In the genomic region with DNA sequence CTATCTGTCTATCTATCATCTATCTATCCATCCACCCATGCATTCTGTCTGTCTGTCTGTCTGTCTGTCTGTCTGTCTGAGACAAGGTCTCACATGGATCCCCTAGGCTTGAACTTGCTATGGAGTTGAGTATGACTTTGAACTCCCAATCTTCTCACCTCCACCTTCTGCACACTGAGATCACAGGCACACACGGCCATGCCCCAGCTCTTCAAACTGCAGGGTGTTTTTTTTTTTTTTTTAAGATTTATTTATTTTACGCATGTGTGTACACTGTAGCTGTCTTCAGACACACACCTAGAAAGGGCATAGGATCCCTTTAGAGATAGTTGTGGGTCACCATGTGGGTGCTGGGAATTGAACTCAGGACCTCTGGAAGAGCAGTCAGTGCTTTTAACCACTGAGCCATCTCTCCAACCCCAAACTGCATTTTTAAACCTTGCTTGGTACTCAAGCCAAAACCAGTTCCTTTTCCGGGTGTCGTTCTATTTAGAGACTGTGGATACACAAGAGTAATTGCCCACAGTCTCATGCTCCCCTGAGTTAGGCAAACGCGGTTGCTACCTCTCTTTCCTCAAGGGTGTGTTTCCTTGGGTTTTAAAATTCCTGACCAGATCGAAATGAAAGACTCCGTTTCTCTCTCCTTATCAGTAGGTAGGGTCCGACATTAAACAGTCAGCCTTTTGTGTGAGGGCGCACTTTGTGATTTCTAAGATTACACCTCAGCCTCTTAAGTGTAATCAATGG, we compare ENCODE assay signal across 8 mouse cellular contexts. TPM values are rescaled to one million over a fixed set of nuclear protein-coding genes. Genes with fewer than 3 reads are reported as not detected.
DNase-seq lines count a peak whose midpoint lies in the region; ATAC-seq lines count a peak whose summit lies in the region.

No protein-coding gene starts in this region.

- peak overlapping the region; percentile 49; the same call in 1 of the 2 replicates for H3K9ac ChIP-seq in forebrain, embryonic 12.5 days
- no peak overlapping the region for H3K9ac ChIP-seq in neural tube, embryonic 12.5 days

- H3K4me2 ChIP-seq in forebrain, embryonic 12.5 days: peak overlapping the region; percentile 61
- H3K4me2 ChIP-seq in neural tube, embryonic 12.5 days (replicated peaks): peak overlapping the region; percentile 58

- H3K27ac ChIP-seq in forebrain, embryonic 12.5 days: no peak overlapping the region
- peak overlapping the region; percentile 74 for H3K27ac ChIP-seq in limb, embryonic 10.5 days
- H3K27ac ChIP-seq in neural tube, embryonic 12.5 days: no peak overlapping the region

- 36% methylated on average over 10 of the region's 10 CpGs for WGBS in forebrain, embryonic 12.5 days
- WGBS in limb, embryonic 10.5 days: 33% methylated on average over 10 of the region's 10 CpGs
- WGBS in neural tube, embryonic 12.5 days: 36% methylated on average over 10 of the region's 10 CpGs

- no peak for ATAC-seq in forebrain, embryonic 12.5 days (ENCODE audit: low FRiP score)
- no peak for ATAC-seq in neural tube, embryonic 12.5 days (ENCODE audit: low FRiP score, low read depth)

- DNase-seq in thymus, postnatal 0 days (ENCODE audit: low spot score): peak; percentile 69
- no peak for DNase-seq in thymus, adult 18-20 months
- DNase-seq in limb, embryonic 10.5 days (ENCODE audit: low spot score): no peak
- DNase-seq in ovary, adult 18-20 months (ENCODE audit: low spot score): no peak
- DNase-seq in c-Kit-positive CD71-positive TER-119-positive erythroid progenitor cells, embryonic 14.5 days (ENCODE audit: low spot score): no peak
- no peak for DNase-seq in cerebellum, postnatal 10 days

- no peaks in the 10 kb centered on the region for H3K9me3 ChIP-seq in forebrain, embryonic 12.5 days
- no peaks in the 10 kb centered on the region for H3K9me3 ChIP-seq in limb, embryonic 10.5 days (replicated peaks)
- H3K9me3 ChIP-seq in neural tube, embryonic 12.5 days: no peaks in the 10 kb centered on the region

- H3K4me1 ChIP-seq in forebrain, embryonic 12.5 days: peaks cover 22% of the 10 kb centered on the region
- H3K4me1 ChIP-seq in limb, embryonic 10.5 days: peaks cover 20% of the 10 kb centered on the region
- peaks cover 16% of the 10 kb centered on the region for H3K4me1 ChIP-seq in neural tube, embryonic 12.5 days

- H3K4me3 ChIP-seq in forebrain, embryonic 12.5 days (replicated peaks): peak overlapping the region; percentile 34
- H3K4me3 ChIP-seq in limb, embryonic 10.5 days: peak overlapping the region; percentile 48
- no peak overlapping the region for H3K4me3 ChIP-seq in neural tube, embryonic 12.5 days

- no peaks in the 10 kb centered on the region for H3K27me3 ChIP-seq in forebrain, embryonic 12.5 days
- 0 out of 2 replicates have a peak, but pooled peaks cover 3% of the 10 kb centered on the region for H3K27me3 ChIP-seq in limb, embryonic 10.5 days (ENCODE audit: low read depth, poor library complexity, severe bottlenecking)
- H3K27me3 ChIP-seq in neural tube, embryonic 12.5 days (replicated peaks): no peaks in the 10 kb centered on the region

- H3K36me3 ChIP-seq in forebrain, embryonic 12.5 days (replicated peaks): no peaks in the 10 kb centered on the region
- no peaks in the 10 kb centered on the region for H3K36me3 ChIP-seq in limb, embryonic 10.5 days
- no peaks in the 10 kb centered on the region for H3K36me3 ChIP-seq in neural tube, embryonic 12.5 days

RNA-seq across cellular contexts. Expression of a gene that starts 57.0 kb away (rescaled TPM):
- 5.8 and 6.9 TPM in 2 replicates for polyA plus RNA-seq in thymus, postnatal 0 days (2015; fragmentation: Nextera tagmentation; extraction: Ambion mirVana)
- 3.6 and 4.5 TPM in 2 replicates for polyA plus RNA-seq in forebrain, embryonic 12.5 days (2016; fragmentation: Nextera tagmentation; extraction: Ambion mirVana)
- 3.9 and 4.1 TPM in 2 replicates for polyA plus RNA-seq in limb, embryonic 10.5 days (2016; fragmentation: Nextera tagmentation; extraction: Ambion mirVana)
- 2.3 and 2.5 TPM in 2 replicates for polyA plus RNA-seq in neural tube, embryonic 12.5 days (2016; fragmentation: Nextera tagmentation; extraction: Ambion mirVana)
